Mouse (Mus musculus): ENCODE results near the gene Eid2b. TPM values are rescaled to one million over a fixed set of nuclear protein-coding genes. Genes with fewer than 3 reads are reported as not detected.

Gene Eid2b
- polyA plus RNA-seq, 1 experiment from 2014 or later: 9.6 TPM

GRCm38 (mm10) chr7:28311926-28312543 lies 34.5 kb downstream of the Eid2b start, which contains the start of gene Timm50:
TSS of gene Timm50 (minus strand) at chr7:28312072.
- Histone ChIP-seq H3K4me3 (ENCODE audit: low read length) (peak within 1 kb of the TSS; percentile 95), H3K27me3 (ENCODE audit: control insufficient read depth, insufficient read depth, low read depth, low read length) (no peaks in the 10 kb centered on the region), H3K4me2 (ENCODE audit: low read depth, low read length) (peak within 1 kb of the TSS; percentile 86), H3K9ac (ENCODE audit: low read length) (peak within 1 kb of the TSS; percentile 94), H3K36me3 (ENCODE audit: control insufficient read depth, insufficient read depth, low read length) (peaks cover 43% of the 10 kb centered on the region), H3K4me1 (replicated peaks; ENCODE audit: control insufficient read depth, insufficient read depth, low read length) (peaks cover 9% of the 10 kb centered on the region), H3K27ac (ENCODE audit: low read length) (0 out of 2 replicates have a peak within 1 kb of the TSS, but pooled peaks have one; percentile 46), H3K9me3 (ENCODE audit: control insufficient read depth, low read length) (no peaks in the 10 kb centered on the region)
- WGBS: under 1% methylated on average over 45 of the region's 45 CpGs
- peak; percentile 98 for ATAC-seq (ENCODE audit: low read depth)

- Histone ChIP-seq H3K4me3 (ENCODE audit: low read length) (no peak overlapping the region), H3K4me1 (replicated peaks; ENCODE audit: control insufficient read depth, insufficient read depth, low read length) (no peaks in the 10 kb centered on the region), H3K27ac (ENCODE audit: low read length) (no peak overlapping the region), H3K9ac (ENCODE audit: low read length) (no peak overlapping the region), H3K27me3 (ENCODE audit: control insufficient read depth, insufficient read depth, low read depth, low read length) (no peaks in the 10 kb centered on the region), H3K4me2 (ENCODE audit: low read depth, low read length) (no peak overlapping the region), H3K36me3 (ENCODE audit: control insufficient read depth, insufficient read depth, low read length) (peaks cover 76% of the 10 kb centered on the region), H3K9me3 (ENCODE audit: control insufficient read depth, low read length) (no peaks in the 10 kb centered on the region)
- ATAC-seq (ENCODE audit: low read depth): no peak
- WGBS: 75% methylated on average over 3 of the region's 3 CpGs
Observed at GRCm38 (mm10) chr7:28318036-28318435, 40.5 kb downstream of the Eid2b start.

GRCm38 (mm10) chr7:28318714-28319113 lies 41.2 kb downstream of the Eid2b start:
- WGBS: 90% methylated on average over 17 of the region's 17 CpGs
- Histone ChIP-seq H3K9ac (ENCODE audit: low read length) (no peak overlapping the region), H3K36me3 (ENCODE audit: control insufficient read depth, insufficient read depth, low read length) (peaks cover 78% of the 10 kb centered on the region), H3K4me1 (replicated peaks; ENCODE audit: control insufficient read depth, insufficient read depth, low read length) (no peaks in the 10 kb centered on the region), H3K4me3 (ENCODE audit: low read length) (no peak overlapping the region), H3K9me3 (ENCODE audit: control insufficient read depth, low read length) (no peaks in the 10 kb centered on the region), H3K27me3 (ENCODE audit: control insufficient read depth, insufficient read depth, low read depth, low read length) (no peaks in the 10 kb centered on the region), H3K4me2 (ENCODE audit: low read depth, low read length) (no peak overlapping the region), H3K27ac (ENCODE audit: low read length) (no peak overlapping the region)
- ATAC-seq (ENCODE audit: low read depth): no peak

GRCm38 (mm10) chr7:28321974-28322720 lies 44.6 kb downstream of the Eid2b start:
- peaks cover 70% of the 10 kb centered on the region for H3K36me3 ChIP-seq (ENCODE audit: control insufficient read depth, insufficient read depth, low read length)
- WGBS: 92% methylated on average over 15 of the region's 15 CpGs

GRCm38 (mm10) chr7:28325293-28325692 lies 47.8 kb downstream of the Eid2b start:
- Histone ChIP-seq H3K4me3 (ENCODE audit: low read length) (no peak overlapping the region), H3K36me3 (ENCODE audit: control insufficient read depth, insufficient read depth, low read length) (peaks cover 64% of the 10 kb centered on the region), H3K27me3 (ENCODE audit: control insufficient read depth, insufficient read depth, low read depth, low read length) (no peaks in the 10 kb centered on the region), H3K4me2 (ENCODE audit: low read depth, low read length) (no peak overlapping the region), H3K9ac (ENCODE audit: low read length) (no peak overlapping the region), H3K4me1 (replicated peaks; ENCODE audit: control insufficient read depth, insufficient read depth, low read length) (no peaks in the 10 kb centered on the region), H3K9me3 (ENCODE audit: control insufficient read depth, low read length) (no peaks in the 10 kb centered on the region), H3K27ac (ENCODE audit: low read length) (no peak overlapping the region)
- 92% methylated on average over 8 of the region's 8 CpGs for WGBS
- no peak for ATAC-seq (ENCODE audit: low read depth)

More at GRCm38 (mm10) chr7:28321974-28322720, 44.6 kb downstream of the Eid2b start:
- Histone ChIP-seq H3K4me3 (ENCODE audit: low read length) (no peak overlapping the region), H3K27me3 (ENCODE audit: control insufficient read depth, insufficient read depth, low read depth, low read length) (no peaks in the 10 kb centered on the region), H3K9ac (ENCODE audit: low read length) (no peak overlapping the region), H3K4me1 (replicated peaks; ENCODE audit: control insufficient read depth, insufficient read depth, low read length) (no peaks in the 10 kb centered on the region), H3K27ac (ENCODE audit: low read length) (no peak overlapping the region), H3K4me2 (ENCODE audit: low read depth, low read length) (no peak overlapping the region), H3K9me3 (ENCODE audit: control insufficient read depth, low read length) (no peaks in the 10 kb centered on the region)
- no peak for ATAC-seq (ENCODE audit: low read depth)

GRCm38 (mm10) chr7:28326457-28326856 lies 48.9 kb downstream of the Eid2b start:
- no peak overlapping the region for H3K4me3 ChIP-seq (ENCODE audit: low read length)
- H3K9ac ChIP-seq (ENCODE audit: low read length): no peak overlapping the region
- H3K36me3 ChIP-seq (ENCODE audit: control insufficient read depth, insufficient read depth, low read length): peaks cover 60% of the 10 kb centered on the region
- H3K27ac ChIP-seq (ENCODE audit: low read length): no peak overlapping the region
- no peaks in the 10 kb centered on the region for H3K4me1 ChIP-seq (replicated peaks; ENCODE audit: control insufficient read depth, insufficient read depth, low read length)
- H3K27me3 ChIP-seq (ENCODE audit: control insufficient read depth, insufficient read depth, low read depth, low read length): no peaks in the 10 kb centered on the region
- WGBS: 77% methylated on average over 4 of the region's 4 CpGs
- no peak for ATAC-seq (ENCODE audit: low read depth)
- H3K4me2 ChIP-seq (ENCODE audit: low read depth, low read length): no peak overlapping the region
- no peaks in the 10 kb centered on the region for H3K9me3 ChIP-seq (ENCODE audit: control insufficient read depth, low read length)

- Histone ChIP-seq H3K9ac (ENCODE audit: low read length) (no peak overlapping the region), H3K27me3 (ENCODE audit: control insufficient read depth, insufficient read depth, low read depth, low read length) (no peaks in the 10 kb centered on the region), H3K36me3 (ENCODE audit: control insufficient read depth, insufficient read depth, low read length) (peaks cover 52% of the 10 kb centered on the region), H3K4me2 (ENCODE audit: low read depth, low read length) (no peak overlapping the region), H3K4me1 (replicated peaks; ENCODE audit: control insufficient read depth, insufficient read depth, low read length) (no peaks in the 10 kb centered on the region), H3K27ac (ENCODE audit: low read length) (no peak overlapping the region), H3K9me3 (ENCODE audit: control insufficient read depth, low read length) (no peaks in the 10 kb centered on the region), H3K4me3 (ENCODE audit: low read length) (no peak overlapping the region)
- ATAC-seq (ENCODE audit: low read depth): no peak
- WGBS: 92% methylated on average over 2 of the region's 2 CpGs
Observed at GRCm38 (mm10) chr7:28328260-28328659, 50.7 kb downstream of the Eid2b start.

Other genes with a start within 250 kb of the Eid2b start
- gene Psmc4, start 227.6 kb upstream of the Eid2b start, polyA plus RNA-seq (2015; fragmentation: Nextera tagmentation; extraction: Ambion mirVana): 249 and 256 TPM in 2 replicates
- gene Fcgbp, start 206.5 kb upstream of the Eid2b start, polyA plus RNA-seq (2015; fragmentation: Nextera tagmentation; extraction: Ambion mirVana): 1.5 and 2.4 TPM in 2 replicates
- gene 9530053A07Rik, start 148.3 kb upstream of the Eid2b start, polyA plus RNA-seq (2015; fragmentation: Nextera tagmentation; extraction: Ambion mirVana): 0.06 TPM in 1 of 2 replicates, not detected in the other
- 69.3 and 84.5 TPM in 2 replicates for gene Fbl, start 108.0 kb upstream of the Eid2b start, polyA plus RNA-seq (2015; fragmentation: Nextera tagmentation; extraction: Ambion mirVana)
- gene Dyrk1b, start 98.3 kb upstream of the Eid2b start, polyA plus RNA-seq (2015; fragmentation: Nextera tagmentation; extraction: Ambion mirVana): 12.3 TPM in 2 replicates
- 1.2 and 1.9 TPM in 2 replicates for gene Eid2, start 9.9 kb upstream of the Eid2b start, polyA plus RNA-seq (2015; fragmentation: Nextera tagmentation; extraction: Ambion mirVana)
- not detected in 2 replicates for gene Selenov, start 13.4 kb downstream of the Eid2b start, polyA plus RNA-seq (2015; fragmentation: Nextera tagmentation; extraction: Ambion mirVana)
- 0.20 and 0.43 TPM in 2 replicates for gene Dll3, start 24.5 kb downstream of the Eid2b start, polyA plus RNA-seq (2015; fragmentation: Nextera tagmentation; extraction: Ambion mirVana)
- 120 and 124 TPM in 2 replicates for gene Timm50, start 34.3 kb downstream of the Eid2b start, polyA plus RNA-seq (2015; fragmentation: Nextera tagmentation; extraction: Ambion mirVana)
- 84.4 and 91.8 TPM in 2 replicates for gene Supt5, start 61.0 kb downstream of the Eid2b start, polyA plus RNA-seq (2015; fragmentation: Nextera tagmentation; extraction: Ambion mirVana)
- 981 and 1,007 TPM in 2 replicates for gene Rps16, start 72.9 kb downstream of the Eid2b start, polyA plus RNA-seq (2015; fragmentation: Nextera tagmentation; extraction: Ambion mirVana)
- gene Plekhg2, start 94.9 kb downstream of the Eid2b start, polyA plus RNA-seq (2015; fragmentation: Nextera tagmentation; extraction: Ambion mirVana): 69.0 and 70.0 TPM in 2 replicates
- 23.9 and 26.8 TPM in 2 replicates for gene Zfp36, start 102.5 kb downstream of the Eid2b start, polyA plus RNA-seq (2015; fragmentation: Nextera tagmentation; extraction: Ambion mirVana)
- gene Med29, start 115.0 kb downstream of the Eid2b start, polyA plus RNA-seq (2015; fragmentation: Nextera tagmentation; extraction: Ambion mirVana): 46.8 and 50.2 TPM in 2 replicates
- 87.6 and 89.7 TPM in 2 replicates for gene Paf1, start 115.2 kb downstream of the Eid2b start, polyA plus RNA-seq (2015; fragmentation: Nextera tagmentation; extraction: Ambion mirVana)
- gene Gmfg, start 159.7 kb downstream of the Eid2b start, polyA plus RNA-seq (2015; fragmentation: Nextera tagmentation; extraction: Ambion mirVana): 46.6 and 47.1 TPM in 2 replicates
- 1.5 and 1.8 TPM in 2 replicates for gene Lrfn1, start 174.2 kb downstream of the Eid2b start, polyA plus RNA-seq (2015; fragmentation: Nextera tagmentation; extraction: Ambion mirVana)
- gene Ifnl2, start 232.7 kb downstream of the Eid2b start, polyA plus RNA-seq (2015; fragmentation: Nextera tagmentation; extraction: Ambion mirVana): not detected in 2 replicates
- not detected in 2 replicates for gene Ifnl3, start 245.1 kb downstream of the Eid2b start, polyA plus RNA-seq (2015; fragmentation: Nextera tagmentation; extraction: Ambion mirVana)

Data from lung, embryonic 16.5 days (tissue).